Mouse (Mus musculus): Measurements from ENCODE around the gene Il33. TPM values are rescaled to one million over a fixed set of nuclear protein-coding genes. Genes with fewer than 3 reads are reported as not detected.

Gene Il33
- polyA plus RNA-seq, 1 experiment from 2014 or later, result not detected

DNA sequence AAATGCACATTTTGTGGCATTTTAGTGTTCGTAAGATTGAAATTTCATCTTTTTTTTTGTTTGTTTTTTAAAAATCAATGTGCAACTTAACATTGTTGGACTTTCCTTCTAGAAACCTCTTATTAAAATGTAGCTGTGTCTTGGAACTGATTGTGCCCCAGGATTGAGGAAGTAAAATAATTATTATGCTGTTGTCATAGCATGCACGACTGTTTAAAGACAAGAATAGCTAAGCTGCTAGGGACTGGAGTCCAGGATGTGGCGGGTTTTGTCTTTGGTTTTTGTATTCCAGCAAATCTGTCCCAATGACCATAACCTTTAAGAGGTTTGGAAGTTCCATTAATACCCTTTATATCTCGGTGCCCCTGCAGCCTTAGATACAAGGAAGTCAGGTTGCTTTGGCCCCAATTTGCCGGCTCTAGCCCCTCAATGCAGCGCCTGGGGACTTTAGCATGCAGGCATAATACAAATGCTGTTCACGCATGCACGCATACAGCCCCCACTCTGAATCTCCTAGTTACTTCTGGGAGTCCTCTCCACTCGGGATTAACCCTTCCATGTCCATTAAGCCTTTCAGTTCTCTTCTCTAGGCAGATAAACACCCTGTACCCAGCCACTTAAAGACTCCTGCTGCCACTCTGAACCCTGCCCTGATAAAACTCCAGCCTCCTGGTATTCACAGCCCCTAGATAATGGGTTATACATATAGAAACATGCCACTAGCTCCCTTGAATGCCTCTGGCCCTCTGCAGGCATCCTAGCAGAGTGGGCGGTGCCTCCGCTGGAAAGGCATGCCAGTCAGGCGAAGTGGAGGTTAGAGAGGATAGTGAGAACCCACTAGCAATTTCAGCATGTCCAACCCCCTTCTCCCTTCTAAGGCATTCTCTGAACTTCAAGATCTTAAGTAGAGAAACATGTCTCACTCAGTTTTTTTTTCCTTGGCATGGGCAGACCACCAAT is 75.8 kb downstream of the Il33 start:
- no peak overlapping the region for H3K4me3 ChIP-seq (ENCODE audit: inconsistent target)
- no peaks in the 10 kb centered on the region for H3K79me2 ChIP-seq (ENCODE audit: inconsistent target)
- WGBS (ENCODE audit: missing documents), result 60% methylated on average over 12 of the region's 12 CpGs
- H3K27ac ChIP-seq, result no peak overlapping the region
- no peaks in the 10 kb centered on the region for H3K36me3 ChIP-seq (ENCODE audit: inconsistent target)

DNA sequence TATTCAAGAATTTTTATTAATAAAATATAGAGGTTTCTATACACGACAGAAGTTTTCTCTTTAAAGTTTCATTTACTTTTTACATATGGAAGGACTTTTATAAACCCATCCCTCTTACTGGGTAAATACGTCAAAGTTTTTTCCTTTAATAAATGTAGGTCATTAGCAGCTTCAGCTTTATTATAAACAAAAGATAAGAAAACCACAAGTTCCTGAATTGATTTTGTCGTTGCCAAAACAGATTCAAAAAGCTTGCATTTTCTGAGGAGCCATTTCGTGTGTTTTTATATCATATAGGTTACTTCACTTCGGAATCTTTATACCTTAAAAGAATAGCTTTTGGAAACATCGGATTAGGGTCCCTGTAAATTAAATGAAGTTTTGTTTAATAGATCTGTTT is 76.6 kb downstream of the Il33 start:
- Histone ChIP-seq H3K4me3 (ENCODE audit: inconsistent target) (no peak overlapping the region), H3K79me2 (ENCODE audit: inconsistent target) (no peaks in the 10 kb centered on the region), H3K27ac (no peak overlapping the region), H3K36me3 (ENCODE audit: inconsistent target) (no peaks in the 10 kb centered on the region)
- WGBS (ENCODE audit: missing documents), result 55% methylated on average over 6 of the region's 6 CpGs

DNA sequence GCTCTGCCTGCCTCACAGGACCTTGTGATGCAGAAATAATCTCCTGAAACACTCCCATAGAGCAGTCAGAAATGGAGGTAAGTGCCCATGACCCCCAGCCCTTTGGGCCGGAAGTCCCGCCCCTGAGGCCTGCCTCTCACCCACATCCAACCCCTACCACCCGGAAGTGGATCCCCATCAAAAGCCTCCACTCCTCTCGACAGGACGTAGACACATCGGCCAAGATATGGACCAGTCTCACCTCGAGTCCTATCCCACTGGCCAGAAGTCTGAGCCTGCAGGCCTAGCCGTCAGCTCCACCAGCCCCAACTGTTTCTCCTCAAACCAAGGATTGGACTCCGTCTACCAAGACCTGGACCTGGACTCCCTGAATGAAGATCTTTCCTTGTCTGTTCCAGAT is 78.7 kb downstream of the Il33 start, which contains the start of gene Trpd52l3:
Trpd52l3 (plus strand) TSS at position 170 of the 400 bp plus-strand sequence.
- WGBS (ENCODE audit: missing documents), result 90% methylated on average over 8 of the region's 9 CpGs
- no peak within 1 kb of the TSS for H3K27ac ChIP-seq
- no peaks in the 10 kb centered on the region for H3K36me3 ChIP-seq (ENCODE audit: inconsistent target)
- H3K79me2 ChIP-seq (ENCODE audit: inconsistent target), result no peaks in the 10 kb centered on the region
- no peak within 1 kb of the TSS for H3K4me3 ChIP-seq (ENCODE audit: inconsistent target)

DNA sequence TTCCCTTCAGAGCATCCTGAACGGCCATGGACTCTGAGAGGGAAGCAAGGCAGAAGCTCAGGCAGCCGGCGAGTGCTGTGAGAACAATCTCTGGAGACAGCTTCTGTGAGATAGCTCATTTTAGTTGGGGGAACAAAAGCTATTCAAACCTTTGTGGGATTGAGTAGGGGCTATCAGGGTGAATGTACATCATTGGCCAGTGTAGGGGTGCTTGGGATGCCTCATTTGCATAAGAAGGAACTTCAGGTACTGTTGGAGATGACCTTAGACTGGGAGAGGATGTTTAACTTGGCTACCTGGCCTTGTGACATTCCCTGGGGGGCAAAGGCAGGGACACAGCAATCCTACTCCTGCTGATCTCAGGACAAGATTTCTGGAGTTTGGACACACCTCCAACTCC is 81.5 kb downstream of the Il33 start:
- WGBS (ENCODE audit: missing documents), result 93% methylated on average over 3 of the region's 3 CpGs
- Histone ChIP-seq H3K27ac (no peak overlapping the region), H3K36me3 (ENCODE audit: inconsistent target) (no peaks in the 10 kb centered on the region), H3K4me3 (ENCODE audit: inconsistent target) (no peak overlapping the region), H3K79me2 (ENCODE audit: inconsistent target) (no peaks in the 10 kb centered on the region)

Other genes with a start within 250 kb of the Il33 start
- gene Mlana, start 227.3 kb upstream of the Il33 start, polyA plus RNA-seq (2018), result 0.34 TPM in 1 of 3 replicates, not detected in the others
- gene 9930021J03Rik, start 119.1 kb upstream of the Il33 start, polyA plus RNA-seq (2018), result 10.2 to 17.7 TPM (median 10.6 TPM) in 3 replicates
- 6.2 to 6.7 TPM (median 6.6 TPM) in 3 replicates for gene Ranbp6, start 112.1 kb upstream of the Il33 start, polyA plus RNA-seq (2018)
- gene Trpd52l3, start 78.7 kb downstream of the Il33 start, polyA plus RNA-seq (2018), result not detected in 3 replicates
- 43.7 to 57.4 TPM (median 51.4 TPM) in 3 replicates for gene Uhrf2, start 105.4 kb downstream of the Il33 start, polyA plus RNA-seq (2018)